Mouse (Mus musculus) forebrain, embryonic 15.5 days (tissue): ENCODE results near the gene Arhgap32. TPM values are rescaled to one million over a fixed set of nuclear protein-coding genes. Genes with fewer than 3 reads are reported as not detected.

Experiments
- ATAC-seq: fragments of 200-750 bp; cut with Nextera tagmentation; replicated peaks from 2 replicates; pipeline ENCODE4 v1.8.0; 2017; ENCODE audit warnings: mild to moderate bottlenecking, moderate TSS enrichment, moderate library complexity
- H3K27ac ChIP-seq: fragments of 300-500 bp; sonication (generic); replicated peaks from 2 replicates; pipeline ENCODE4 v1.5.1; 2015; ENCODE audit warnings: mild to moderate bottlenecking, inconsistent platforms
- H3K27me3 ChIP-seq: fragments of 300-500 bp; sonication (generic); 2 replicates; pipeline ENCODE4 v1.6.1; 2015; ENCODE audit warnings: inconsistent platforms
- H3K36me3 ChIP-seq: fragments of 300-500 bp; sonication (generic); 2 replicates; pipeline ENCODE4 v1.6.1; 2015; ENCODE audit warnings: mild to moderate bottlenecking, inconsistent platforms
- H3K4me1 ChIP-seq: fragments of 300-500 bp; sonication (generic); 2 replicates; pipeline ENCODE4 v1.6.1; 2015; ENCODE audit warnings: inconsistent platforms
- H3K4me2 ChIP-seq: fragments of 300-500 bp; sonication (generic); replicated peaks from 2 replicates; pipeline ENCODE4 v1.6.1; 2015; ENCODE audit warnings: mild to moderate bottlenecking, inconsistent platforms
- H3K4me3 ChIP-seq: fragments of 300-500 bp; sonication (generic); 2 replicates; pipeline ENCODE4 v1.5.1; 2015; ENCODE audit warnings: mild to moderate bottlenecking, inconsistent platforms
- H3K9ac ChIP-seq: fragments of 300-500 bp; sonication (generic); replicated peaks from 2 replicates; pipeline ENCODE4 v1.6.1; 2015; ENCODE audit warnings: mild to moderate bottlenecking, inconsistent platforms
- H3K9me3 ChIP-seq: fragments of 300-500 bp; sonication (generic); 2 replicates; pipeline ENCODE4 v1.6.1; 2016; ENCODE audit warnings: inconsistent platforms
- WGBS: fragments of 180-500 bp; shearing (Covaris S2); methylation state at CpG from one replicate; pipeline ENCODE4 v1.1.7; 2015; ENCODE audit warnings: mixed read lengths; 5-methylcytosine and 5-hydroxymethylcytosine counted together
- microRNA-seq: library from miRNA; unstranded; fragments of <30 nt; microRNA quantifications from one replicate; pipeline ENCODE4, GENCODE M21; 2016
- polyA plus RNA-seq: library from polyadenylated mRNA; unstranded; fragments of >200 nt; fragmentation: Nextera tagmentation; extraction: Ambion mirVana; gene quantifications from 2 replicates; pipeline ENCODE4 v1.2.1, GENCODE M21; 2015

Gene Arhgap32
- polyA plus RNA-seq, 1 experiment from 2014 or later, result 12.1 TPM

- Histone ChIP-seq H3K4me1 (no peaks in the 10 kb centered on the region), H3K27ac (no peak overlapping the region), H3K9me3 (no peaks in the 10 kb centered on the region), H3K9ac (no peak overlapping the region), H3K4me2 (no peak overlapping the region), H3K4me3 (no peak overlapping the region), H3K36me3 (no peaks in the 10 kb centered on the region), H3K27me3 (no peaks in the 10 kb centered on the region)
- 87% methylated on average over 5 of the region's 5 CpGs for WGBS
- ATAC-seq, result no peak
Measured at GRCm38 (mm10) chr9:32283591-32283990, 167.7 kb downstream of the Arhgap32 start.

GRCm38 (mm10) chr9:32291618-32292017 lies 175.7 kb downstream of the Arhgap32 start:
- H3K27me3 ChIP-seq, result no peaks in the 10 kb centered on the region
- no peak for ATAC-seq
- H3K27ac ChIP-seq, result no peak overlapping the region
- no peak overlapping the region for H3K4me2 ChIP-seq
- no peak overlapping the region for H3K4me3 ChIP-seq
- H3K9me3 ChIP-seq, result no peaks in the 10 kb centered on the region
- no peak overlapping the region for H3K9ac ChIP-seq
- H3K36me3 ChIP-seq, result no peaks in the 10 kb centered on the region
- no peaks in the 10 kb centered on the region for H3K4me1 ChIP-seq
- WGBS, result 31% methylated on average over 7 of the region's 7 CpGs

- peak overlapping the region; percentile 31; the same call in 1 of the 2 replicates for H3K27ac ChIP-seq
Measured at GRCm38 (mm10) chr9:32292686-32293085, 176.8 kb downstream of the Arhgap32 start.

GRCm38 (mm10) chr9:32295061-32295800 lies 179.3 kb downstream of the Arhgap32 start:
- WGBS, result 80% methylated on average over 9 of the region's 9 CpGs
- no peaks in the 10 kb centered on the region for H3K9me3 ChIP-seq
- no peaks in the 10 kb centered on the region for H3K36me3 ChIP-seq
- no peaks in the 10 kb centered on the region for H3K4me1 ChIP-seq
- no peaks in the 10 kb centered on the region for H3K27me3 ChIP-seq
- H3K4me2 ChIP-seq, result no peak overlapping the region
- ATAC-seq, result no peak
- H3K27ac ChIP-seq, result no peak overlapping the region
- no peak overlapping the region for H3K4me3 ChIP-seq
- no peak overlapping the region for H3K9ac ChIP-seq

More at GRCm38 (mm10) chr9:32292686-32293085, 176.8 kb downstream of the Arhgap32 start:
- no peaks in the 10 kb centered on the region for H3K27me3 ChIP-seq
- no peaks in the 10 kb centered on the region for H3K4me1 ChIP-seq
- ATAC-seq, result no peak
- H3K4me2 ChIP-seq, result no peak overlapping the region
- no peaks in the 10 kb centered on the region for H3K36me3 ChIP-seq
- 46% methylated on average over 5 of the region's 5 CpGs for WGBS
- no peak overlapping the region for H3K9ac ChIP-seq
- no peaks in the 10 kb centered on the region for H3K9me3 ChIP-seq
- H3K4me3 ChIP-seq, result no peak overlapping the region

GRCm38 (mm10) chr9:32302501-32303150 lies 186.7 kb downstream of the Arhgap32 start:
- peaks cover 5% of the 10 kb centered on the region; the same call in 1 of the 2 replicates for H3K4me1 ChIP-seq
- H3K27ac ChIP-seq, result no peak overlapping the region
- H3K36me3 ChIP-seq, result no peaks in the 10 kb centered on the region
- no peaks in the 10 kb centered on the region for H3K27me3 ChIP-seq
- H3K4me2 ChIP-seq, result no peak overlapping the region
- H3K9ac ChIP-seq, result no peak overlapping the region
- no peaks in the 10 kb centered on the region for H3K9me3 ChIP-seq
- no peak overlapping the region for H3K4me3 ChIP-seq
- peak; percentile 48; the same call in 1 of the 2 replicates for ATAC-seq
- 44% methylated on average over 13 of the region's 13 CpGs for WGBS

GRCm38 (mm10) chr9:32311786-32312185 lies 195.8 kb downstream of the Arhgap32 start:
- no peak overlapping the region for H3K9ac ChIP-seq
- WGBS, result 41% methylated on average over 14 of the region's 14 CpGs
- H3K27ac ChIP-seq, result 0 out of 2 replicates have a peak overlapping the region, but pooled peaks have one; percentile 2
- H3K27me3 ChIP-seq, result no peaks in the 10 kb centered on the region
- H3K4me2 ChIP-seq, result no peak overlapping the region
- no peaks in the 10 kb centered on the region for H3K36me3 ChIP-seq
- H3K9me3 ChIP-seq, result no peaks in the 10 kb centered on the region
- peak; percentile 63; the same call in 1 of the 2 replicates for ATAC-seq
- no peak overlapping the region for H3K4me3 ChIP-seq
- H3K4me1 ChIP-seq, result peaks cover 6% of the 10 kb centered on the region; the same call in 1 of the 2 replicates

- H3K36me3 ChIP-seq, result no peaks in the 10 kb centered on the region
- H3K9me3 ChIP-seq, result no peaks in the 10 kb centered on the region
- H3K4me1 ChIP-seq, result peaks cover 6% of the 10 kb centered on the region; the same call in 1 of the 2 replicates
- ATAC-seq, result no peak
- 65% methylated on average over 4 of the region's 4 CpGs for WGBS
- H3K4me3 ChIP-seq, result no peak overlapping the region
- no peak overlapping the region for H3K9ac ChIP-seq
- H3K4me2 ChIP-seq, result no peak overlapping the region
- no peaks in the 10 kb centered on the region for H3K27me3 ChIP-seq
- H3K27ac ChIP-seq, result 0 out of 2 replicates have a peak overlapping the region, but pooled peaks have one; percentile 2
Measured at GRCm38 (mm10) chr9:32312208-32312607, 196.3 kb downstream of the Arhgap32 start.

GRCm38 (mm10) chr9:32314071-32314470 lies 198.1 kb downstream of the Arhgap32 start:
- 81% methylated on average over 3 of the region's 3 CpGs for WGBS

GRCm38 (mm10) chr9:32315999-32316398 lies 200.1 kb downstream of the Arhgap32 start:
- Histone ChIP-seq H3K4me3 (no peak overlapping the region), H3K27me3 (no peaks in the 10 kb centered on the region), H3K36me3 (no peaks in the 10 kb centered on the region), H3K4me2 (no peak overlapping the region), H3K9ac (no peak overlapping the region), H3K4me1 (peaks cover 6% of the 10 kb centered on the region; the same call in 1 of the 2 replicates), H3K27ac (no peak overlapping the region), H3K9me3 (no peaks in the 10 kb centered on the region)
- WGBS, result 93% methylated on average over 3 of the region's 3 CpGs
- no peak for ATAC-seq

More at GRCm38 (mm10) chr9:32314071-32314470, 198.1 kb downstream of the Arhgap32 start:
- Histone ChIP-seq H3K4me3 (no peak overlapping the region), H3K9ac (no peak overlapping the region), H3K27me3 (no peaks in the 10 kb centered on the region), H3K4me1 (peaks cover 6% of the 10 kb centered on the region; the same call in 1 of the 2 replicates), H3K9me3 (no peaks in the 10 kb centered on the region), H3K4me2 (no peak overlapping the region), H3K27ac (no peak overlapping the region), H3K36me3 (no peaks in the 10 kb centered on the region)
- ATAC-seq, result no peak

Small RNA genes within 50 kb of the gene (microRNA-seq; reads per million reads assigned to microRNA genes)
- gene Gm44453, result not detected

Other genes starting within 250 kb of the Arhgap32 start
- 0.15 and 0.22 TPM in 2 replicates for gene Barx2, start 202.7 kb upstream of the Arhgap32 start, polyA plus RNA-seq
- gene Kcnj5, start 228.2 kb downstream of the Arhgap32 start, polyA plus RNA-seq, result 0.75 and 0.82 TPM in 2 replicates